Mouse (Mus musculus) stomach, embryonic 14.5 days (tissue): Measurements from ENCODE around the gene Abcc3. TPM values are rescaled to one million over a fixed set of nuclear protein-coding genes. Genes with fewer than 3 reads are reported as not detected.

Experiments
- ATAC-seq: fragments of 200-750 bp; cut with Nextera tagmentation; 2 replicates; pipeline ENCODE4 v1.8.0; 2017; ENCODE audit warnings: low read depth, moderate TSS enrichment; ENCODE audit not compliant: insufficient number of reproducible peaks, insufficient read depth, low FRiP score
- H3K27ac ChIP-seq: fragments of 300-500 bp; sonication (generic); 2 replicates; pipeline ENCODE4 v1.5.1; 2014; ENCODE audit warnings: mild to moderate bottlenecking, low read length, moderate library complexity, mixed read lengths
- H3K27me3 ChIP-seq: fragments of 300-500 bp; sonication (generic); 2 replicates; pipeline ENCODE4 v1.6.1; 2014; ENCODE audit warnings: low read length, control low read depth, mixed read lengths; ENCODE audit not compliant: control insufficient read depth, insufficient read depth
- H3K36me3 ChIP-seq: fragments of 300-500 bp; sonication (generic); 2 replicates; pipeline ENCODE4 v1.6.1; 2014; ENCODE audit warnings: mild to moderate bottlenecking, control low read depth, low read length, moderate library complexity, mixed read lengths; ENCODE audit not compliant: control insufficient read depth, insufficient read depth
- H3K4me1 ChIP-seq: fragments of 300-500 bp; sonication (generic); 2 replicates; pipeline ENCODE4 v1.6.1; 2014; ENCODE audit warnings: low read length, control low read depth, mixed read lengths; ENCODE audit not compliant: control insufficient read depth, insufficient read depth
- H3K4me2 ChIP-seq: fragments of 300-500 bp; sonication (generic); replicated peaks from 2 replicates; pipeline ENCODE4 v1.6.1; 2014; ENCODE audit warnings: low read depth, low read length, control low read depth
- H3K4me3 ChIP-seq: fragments of 300-500 bp; sonication (generic); 2 replicates; pipeline ENCODE4 v1.5.1; 2014; ENCODE audit warnings: low read depth, low read length, control low read depth
- H3K9ac ChIP-seq: fragments of 300-500 bp; sonication (generic); replicated peaks from 2 replicates; pipeline ENCODE4 v1.6.1; 2014; ENCODE audit warnings: low read depth, mild to moderate bottlenecking, control low read depth, low read length, moderate library complexity, mixed read lengths
- H3K9me3 ChIP-seq: fragments of 300-500 bp; sonication (generic); 2 replicates; pipeline ENCODE4 v1.6.1; 2016; ENCODE audit warnings: low read depth, low read length, control low read depth; ENCODE audit not compliant: control insufficient read depth
- WGBS: fragments of 180-500 bp; shearing (Covaris S2); extraction: QIAGEN DNeasy Blood & Tissue Kit; methylation state at CpG from one replicate; pipeline ENCODE4 v1.1.7; 2014; 5-methylcytosine and 5-hydroxymethylcytosine counted together
- polyA plus RNA-seq: library from polyadenylated mRNA; unstranded; fragments of >200 nt; fragmentation: Nextera tagmentation; extraction: Ambion mirVana; gene quantifications from 2 replicates; pipeline ENCODE4 v1.2.1, GENCODE M21; 2014

Abcc3 gene
- polyA plus RNA-seq, 1 experiment from 2014 or later = 4.5 TPM

GRCm38 (mm10) chr11:94379736-94380135, 13.1 kb downstream of the Abcc3 start:
- no peaks in the 10 kb centered on the region for H3K27me3 ChIP-seq
- H3K36me3 ChIP-seq = no peaks in the 10 kb centered on the region
- H3K9ac ChIP-seq = no peak overlapping the region
- no peak overlapping the region for H3K4me2 ChIP-seq
- H3K9me3 ChIP-seq = no peaks in the 10 kb centered on the region
- no peak for ATAC-seq
- no peaks in the 10 kb centered on the region for H3K4me1 ChIP-seq
- WGBS = 71% methylated on average over 8 of the region's 8 CpGs
- no peak overlapping the region for H3K27ac ChIP-seq
- H3K4me3 ChIP-seq = no peak overlapping the region

- no peak for ATAC-seq
Measured at GRCm38 (mm10) chr11:94379061-94379460, 13.7 kb downstream of the Abcc3 start.

GRCm38 (mm10) chr11:94374276-94374948, 18.4 kb downstream of the Abcc3 start:
- WGBS = 86% methylated on average over 13 of the region's 13 CpGs
- H3K36me3 ChIP-seq = no peaks in the 10 kb centered on the region
- H3K9ac ChIP-seq = no peak overlapping the region
- ATAC-seq = no peak
- no peak overlapping the region for H3K4me3 ChIP-seq
- no peak overlapping the region for H3K27ac ChIP-seq
- H3K4me2 ChIP-seq = no peak overlapping the region
- H3K27me3 ChIP-seq = no peaks in the 10 kb centered on the region
- peaks cover 11% of the 10 kb centered on the region; the same call in 1 of the 2 replicates for H3K4me1 ChIP-seq
- no peaks in the 10 kb centered on the region for H3K9me3 ChIP-seq

More at GRCm38 (mm10) chr11:94379061-94379460, 13.7 kb downstream of the Abcc3 start:
- H3K4me1 ChIP-seq = no peaks in the 10 kb centered on the region
- no peak overlapping the region for H3K4me3 ChIP-seq
- H3K27me3 ChIP-seq = no peaks in the 10 kb centered on the region
- no peaks in the 10 kb centered on the region for H3K9me3 ChIP-seq
- H3K27ac ChIP-seq = no peak overlapping the region
- H3K9ac ChIP-seq = no peak overlapping the region
- WGBS = 27% methylated on average over 2 of the region's 2 CpGs
- no peak overlapping the region for H3K4me2 ChIP-seq
- no peaks in the 10 kb centered on the region for H3K36me3 ChIP-seq

- Histone ChIP-seq H3K4me2 (no peak overlapping the region), H3K4me1 (peaks cover 11% of the 10 kb centered on the region; the same call in 1 of the 2 replicates), H3K36me3 (no peaks in the 10 kb centered on the region), H3K27ac (peak overlapping the region; percentile 21; the same call in 1 of the 2 replicates), H3K27me3 (no peaks in the 10 kb centered on the region), H3K4me3 (no peak overlapping the region), H3K9ac (no peak overlapping the region), H3K9me3 (no peaks in the 10 kb centered on the region)
- 6% methylated on average over 5 of the region's 5 CpGs for WGBS
- peak; percentile 56; the same call in 1 of the 2 replicates for ATAC-seq
Measured at GRCm38 (mm10) chr11:94370809-94371208, 22.0 kb downstream of the Abcc3 start.

GRCm38 (mm10) chr11:94369981-94370380, 22.8 kb downstream of the Abcc3 start:
- ATAC-seq = no peak
- H3K4me2 ChIP-seq = no peak overlapping the region
- H3K9ac ChIP-seq = no peak overlapping the region
- H3K36me3 ChIP-seq = no peaks in the 10 kb centered on the region
- H3K4me3 ChIP-seq = no peak overlapping the region
- no peaks in the 10 kb centered on the region for H3K27me3 ChIP-seq
- 71% methylated on average over 6 of the region's 6 CpGs for WGBS
- no peaks in the 10 kb centered on the region for H3K9me3 ChIP-seq
- peaks cover 11% of the 10 kb centered on the region; the same call in 1 of the 2 replicates for H3K4me1 ChIP-seq
- H3K27ac ChIP-seq = no peak overlapping the region

GRCm38 (mm10) chr11:94365340-94365739, 27.5 kb downstream of the Abcc3 start:
- Histone ChIP-seq H3K27ac (no peak overlapping the region), H3K4me1 (peaks cover 5% of the 10 kb centered on the region; the same call in 1 of the 2 replicates), H3K4me3 (no peak overlapping the region), H3K4me2 (no peak overlapping the region), H3K36me3 (no peaks in the 10 kb centered on the region), H3K27me3 (no peaks in the 10 kb centered on the region), H3K9me3 (no peaks in the 10 kb centered on the region), H3K9ac (no peak overlapping the region)
- WGBS = 53% methylated on average over 3 of the region's 3 CpGs
- ATAC-seq = no peak

- Histone ChIP-seq H3K4me2 (no peak overlapping the region), H3K9ac (no peak overlapping the region), H3K4me1 (peaks cover 4% of the 10 kb centered on the region; the same call in 1 of the 2 replicates), H3K9me3 (no peaks in the 10 kb centered on the region), H3K27ac (no peak overlapping the region), H3K4me3 (no peak overlapping the region), H3K36me3 (no peaks in the 10 kb centered on the region), H3K27me3 (no peaks in the 10 kb centered on the region)
- 67% methylated on average over 7 of the region's 7 CpGs for WGBS
- ATAC-seq = no peak
Measured at GRCm38 (mm10) chr11:94363690-94364089, 29.1 kb downstream of the Abcc3 start.

- Histone ChIP-seq H3K9me3 (no peaks in the 10 kb centered on the region), H3K36me3 (no peaks in the 10 kb centered on the region), H3K4me1 (peaks cover 4% of the 10 kb centered on the region; the same call in 1 of the 2 replicates), H3K27ac (no peak overlapping the region), H3K9ac (no peak overlapping the region), H3K4me2 (no peak overlapping the region), H3K27me3 (no peaks in the 10 kb centered on the region), H3K4me3 (no peak overlapping the region)
- WGBS = 90% methylated on average over 5 of the region's 5 CpGs
- no peak for ATAC-seq
Measured at GRCm38 (mm10) chr11:94362101-94362500, 30.7 kb downstream of the Abcc3 start.
